Mouse (Mus musculus): Measurements from ENCODE around the gene Sema4d. TPM values are rescaled to one million over a fixed set of nuclear protein-coding genes. Genes with fewer than 3 reads are reported as not detected.
A peak's percentile ranks its signal among the peaks of the same experiment; 100 is the strongest.

The Sema4d gene
- polyA plus RNA-seq, 1 experiment from 2014 or later: 7.1 TPM

GRCm38 (mm10) chr13:51832491-51832890, 38.9 kb upstream of the Sema4d start:
- Histone ChIP-seq H3K36me3 (no peaks in the 10 kb centered on the region), H3K4me3 (no peak overlapping the region), H3K27me3 (no peaks in the 10 kb centered on the region), H3K9ac (no peak overlapping the region), H3K27ac (no peak overlapping the region), H3K4me1 (no peaks in the 10 kb centered on the region), H3K4me2 (replicated peaks) (no peak overlapping the region), H3K9me3 (no peaks in the 10 kb centered on the region)
- no peak for ATAC-seq (ENCODE audit: insufficient number of reproducible peaks, insufficient read depth, low FRiP score, low TSS enrichment)
- 84% methylated on average over 6 of the region's 6 CpGs for WGBS

GRCm38 (mm10) chr13:51830744-51831450, 37.4 kb upstream of the Sema4d start:
- 34% methylated on average over 10 of the region's 10 CpGs for WGBS
- no peak overlapping the region for H3K4me2 ChIP-seq (replicated peaks)
- H3K27ac ChIP-seq: no peak overlapping the region
- ATAC-seq (ENCODE audit: insufficient number of reproducible peaks, insufficient read depth, low FRiP score, low TSS enrichment): no peak
- H3K27me3 ChIP-seq: no peaks in the 10 kb centered on the region
- H3K36me3 ChIP-seq: no peaks in the 10 kb centered on the region
- no peaks in the 10 kb centered on the region for H3K4me1 ChIP-seq
- H3K4me3 ChIP-seq: no peak overlapping the region
- H3K9me3 ChIP-seq: no peaks in the 10 kb centered on the region
- H3K9ac ChIP-seq: no peak overlapping the region

GRCm38 (mm10) chr13:51823822-51824495, 30.4 kb upstream of the Sema4d start:
- Histone ChIP-seq H3K4me3 (no peak overlapping the region), H3K9me3 (no peaks in the 10 kb centered on the region), H3K4me1 (peaks cover 23% of the 10 kb centered on the region), H3K9ac (no peak overlapping the region), H3K27me3 (no peaks in the 10 kb centered on the region), H3K27ac (no peak overlapping the region), H3K36me3 (no peaks in the 10 kb centered on the region), H3K4me2 (replicated peaks) (no peak overlapping the region)
- WGBS: 47% methylated on average over 8 of the region's 8 CpGs
- ATAC-seq (ENCODE audit: insufficient number of reproducible peaks, insufficient read depth, low FRiP score, low TSS enrichment): no peak

GRCm38 (mm10) chr13:51821988-51822387, 28.4 kb upstream of the Sema4d start:
- WGBS: 67% methylated on average over 3 of the region's 3 CpGs
- H3K27ac ChIP-seq: no peak overlapping the region
- H3K4me1 ChIP-seq: peaks cover 23% of the 10 kb centered on the region
- H3K9ac ChIP-seq: no peak overlapping the region
- no peaks in the 10 kb centered on the region for H3K9me3 ChIP-seq
- no peaks in the 10 kb centered on the region for H3K27me3 ChIP-seq
- no peak overlapping the region for H3K4me2 ChIP-seq (replicated peaks)
- H3K4me3 ChIP-seq: no peak overlapping the region
- no peaks in the 10 kb centered on the region for H3K36me3 ChIP-seq
- ATAC-seq (ENCODE audit: insufficient number of reproducible peaks, insufficient read depth, low FRiP score, low TSS enrichment): no peak

GRCm38 (mm10) chr13:51819351-51819750, 25.8 kb upstream of the Sema4d start:
- no peak for ATAC-seq (ENCODE audit: insufficient number of reproducible peaks, insufficient read depth, low FRiP score, low TSS enrichment)
- 71% methylated on average over 6 of the region's 6 CpGs for WGBS
- no peak overlapping the region for H3K4me2 ChIP-seq (replicated peaks)
- H3K4me1 ChIP-seq: peaks cover 19% of the 10 kb centered on the region
- no peaks in the 10 kb centered on the region for H3K27me3 ChIP-seq
- no peaks in the 10 kb centered on the region for H3K9me3 ChIP-seq
- no peak overlapping the region for H3K27ac ChIP-seq
- no peak overlapping the region for H3K9ac ChIP-seq
- no peak overlapping the region for H3K4me3 ChIP-seq
- no peaks in the 10 kb centered on the region for H3K36me3 ChIP-seq

GRCm38 (mm10) chr13:51818944-51819326, 25.4 kb upstream of the Sema4d start:
- Histone ChIP-seq H3K9ac (no peak overlapping the region), H3K4me2 (replicated peaks) (no peak overlapping the region), H3K36me3 (no peaks in the 10 kb centered on the region), H3K9me3 (no peaks in the 10 kb centered on the region), H3K27me3 (no peaks in the 10 kb centered on the region), H3K27ac (no peak overlapping the region), H3K4me1 (peaks cover 15% of the 10 kb centered on the region), H3K4me3 (no peak overlapping the region)
- ATAC-seq (ENCODE audit: insufficient number of reproducible peaks, insufficient read depth, low FRiP score, low TSS enrichment): no peak
- 82% methylated on average over 3 of the region's 3 CpGs for WGBS

GRCm38 (mm10) chr13:51818170-51818943, 24.8 kb upstream of the Sema4d start:
- Histone ChIP-seq H3K27me3 (no peaks in the 10 kb centered on the region), H3K4me1 (peaks cover 9% of the 10 kb centered on the region; the same call in 1 of the 2 replicates), H3K27ac (no peak overlapping the region), H3K4me2 (replicated peaks) (no peak overlapping the region), H3K9ac (no peak overlapping the region), H3K36me3 (no peaks in the 10 kb centered on the region), H3K4me3 (no peak overlapping the region), H3K9me3 (no peaks in the 10 kb centered on the region)
- WGBS: 68% methylated on average over 6 of the region's 6 CpGs
- ATAC-seq (ENCODE audit: insufficient number of reproducible peaks, insufficient read depth, low FRiP score, low TSS enrichment): no peak

GRCm38 (mm10) chr13:51816559-51817041, 23.1 kb upstream of the Sema4d start:
- Histone ChIP-seq H3K36me3 (no peaks in the 10 kb centered on the region), H3K4me2 (replicated peaks) (no peak overlapping the region), H3K9me3 (no peaks in the 10 kb centered on the region), H3K4me3 (no peak overlapping the region), H3K27me3 (no peaks in the 10 kb centered on the region), H3K4me1 (no peaks in the 10 kb centered on the region), H3K27ac (peak overlapping the region; percentile 66), H3K9ac (no peak overlapping the region)
- no peak for ATAC-seq (ENCODE audit: insufficient number of reproducible peaks, insufficient read depth, low FRiP score, low TSS enrichment)
- 68% methylated on average over 5 of the region's 5 CpGs for WGBS

- Histone ChIP-seq H3K27ac (peak overlapping the region; percentile 66; the same call in 1 of the 2 replicates), H3K9me3 (no peaks in the 10 kb centered on the region), H3K27me3 (no peaks in the 10 kb centered on the region), H3K4me1 (no peaks in the 10 kb centered on the region), H3K9ac (no peak overlapping the region), H3K36me3 (no peaks in the 10 kb centered on the region), H3K4me2 (replicated peaks) (no peak overlapping the region), H3K4me3 (no peak overlapping the region)
- ATAC-seq (ENCODE audit: insufficient number of reproducible peaks, insufficient read depth, low FRiP score, low TSS enrichment): no peak
- 71% methylated on average over 9 of the region's 9 CpGs for WGBS
These were observed 22.4 kb upstream of the Sema4d start for GRCm38 (mm10) chr13:51815865-51816504.

GRCm38 (mm10) chr13:51814646-51815045, 21.1 kb upstream of the Sema4d start:
- Histone ChIP-seq H3K9me3 (no peaks in the 10 kb centered on the region), H3K36me3 (no peaks in the 10 kb centered on the region), H3K4me2 (replicated peaks) (no peak overlapping the region), H3K4me3 (no peak overlapping the region), H3K4me1 (no peaks in the 10 kb centered on the region), H3K27me3 (no peaks in the 10 kb centered on the region), H3K27ac (no peak overlapping the region), H3K9ac (no peak overlapping the region)
- ATAC-seq (ENCODE audit: insufficient number of reproducible peaks, insufficient read depth, low FRiP score, low TSS enrichment): no peak
- WGBS: 83% methylated on average over 6 of the region's 6 CpGs

Data from embryonic facial prominence, embryonic 12.5 days (tissue).